Mouse (Mus musculus) heart, postnatal 0 days (tissue): ENCODE data around the gene Zcchc4. TPM values are rescaled to one million over a fixed set of nuclear protein-coding genes. Genes with fewer than 3 reads are reported as not detected.
"Not testable (repeated sequence)": the region's sequence is repeated elsewhere in the genome, so short reads cannot be mapped to it uniquely, and the experiment has no call there.

ENCODE experiments used
- ATAC-seq: fragments of 200-750 bp; cut with Nextera tagmentation; 2 replicates; pipeline ENCODE4 v1.8.0; 2017; ENCODE audit warnings: low read depth, moderate number of reproducible peaks, moderate library complexity; ENCODE audit not compliant: insufficient read depth
- DNase-seq: peaks from one replicate; pipeline ENCODE4 v3.0.0-alpha.2; 2016; ENCODE audit warnings: low spot score
- H3K27ac ChIP-seq: fragments of 300-500 bp; sonication (generic); 2 replicates; pipeline ENCODE4 v1.5.1; 2014; ENCODE audit warnings: low read depth, mild to moderate bottlenecking
- H3K27me3 ChIP-seq: fragments of 300-500 bp; sonication (generic); 2 replicates; pipeline ENCODE4 v1.6.1; 2014; ENCODE audit warnings: low read length, mixed read lengths; ENCODE audit not compliant: control insufficient read depth, insufficient read depth
- H3K36me3 ChIP-seq: fragments of 300-500 bp; sonication (generic); replicated peaks from 2 replicates; pipeline ENCODE4 v1.6.1; 2014; ENCODE audit warnings: low read length, mixed read lengths; ENCODE audit not compliant: control insufficient read depth, insufficient read depth
- H3K4me1 ChIP-seq: fragments of 300-500 bp; sonication (generic); 2 replicates; pipeline ENCODE4 v1.6.1; 2014; ENCODE audit warnings: antibody characterized with exemption; ENCODE audit not compliant: control insufficient read depth, insufficient read depth
- H3K4me2 ChIP-seq: fragments of 300-500 bp; sonication (generic); 2 replicates; pipeline ENCODE4 v1.6.1; 2014; ENCODE audit warnings: low read depth, mild to moderate bottlenecking, low read length, moderate library complexity
- H3K4me3 ChIP-seq: fragments of 300-500 bp; sonication (generic); 2 replicates; pipeline ENCODE4 v1.5.1; 2014; ENCODE audit warnings: low read depth, low read length
- H3K9ac ChIP-seq: fragments of 300-500 bp; sonication (generic); replicated peaks from 2 replicates; pipeline ENCODE4 v1.6.1; 2014; ENCODE audit warnings: low read depth, low read length, mixed read lengths
- H3K9me3 ChIP-seq: fragments of 300-500 bp; sonication (generic); replicated peaks from 2 replicates; pipeline ENCODE4 v1.6.1; 2016; ENCODE audit warnings: low read length; ENCODE audit not compliant: control insufficient read depth
- CTCF ChIP-seq: IDR thresholded peaks from 2 replicates; pipeline ENCODE4 v1.5.1; 2016; ENCODE audit warnings: antibody characterized with exemption, control low read depth, low read depth
- EP300 ChIP-seq: IDR thresholded peaks from 2 replicates; pipeline ENCODE4 v1.6.1; 2016; ENCODE audit warnings: antibody characterized with exemption, low read depth
- WGBS: fragments of 180-500 bp; shearing (Covaris S2); extraction: QIAGEN DNeasy Blood & Tissue Kit; methylation state at CpG from one replicate; pipeline ENCODE4 v1.1.7; 2014; 5-methylcytosine and 5-hydroxymethylcytosine counted together
- polyA plus RNA-seq: library from polyadenylated mRNA; unstranded; fragments of >200 nt; fragmentation: Nextera tagmentation; extraction: Ambion mirVana; gene quantifications from 2 replicates; pipeline ENCODE4 v1.2.1, GENCODE M21; 2015
- total RNA-seq: library from RNA; depleted of rRNA; stranded (reverse); fragments of >200 nt; gene quantifications from 2 replicates; pipeline ENCODE4 v1.2.3, GENCODE M21; 2014; ENCODE audit warnings: low replicate concordance

Gene Zcchc4
- total and polyA plus RNA-seq, 2 experiments from 2014 or later, result 7.4 to 7.8 TPM

DNA sequence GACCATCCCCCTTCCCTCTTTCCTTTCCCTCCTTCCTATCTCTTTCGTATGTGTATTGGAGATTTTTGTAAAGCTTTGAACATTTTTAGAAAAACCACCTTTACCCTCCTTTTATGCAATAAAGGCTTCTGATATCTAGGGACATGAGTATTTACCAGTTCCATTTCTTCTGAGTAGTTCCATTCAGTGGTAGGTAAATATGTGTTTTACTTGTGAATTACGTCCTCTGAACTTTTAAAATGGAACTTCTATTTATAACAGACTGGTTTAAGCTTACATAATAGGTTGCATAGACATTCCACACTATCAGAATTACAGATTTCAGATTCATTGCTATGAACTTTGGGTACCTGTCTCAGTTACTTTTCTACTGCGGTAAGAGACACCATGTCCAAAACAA, 19.9 kb upstream of the Zcchc4 start:
- Histone ChIP-seq H3K27me3 (no peaks in the 10 kb centered on the region), H3K4me1 (no peaks in the 10 kb centered on the region), H3K4me2 (no peak overlapping the region), H3K27ac (no peak overlapping the region), H3K9ac (no peak overlapping the region), H3K9me3 (no peaks in the 10 kb centered on the region), H3K4me3 (no peak overlapping the region), H3K36me3 (0 out of 2 replicates have a peak, but pooled peaks cover 13% of the 10 kb centered on the region)
- ATAC-seq, result no peak
- no peak for DNase-seq
- WGBS, result 93% methylated on average over 3 of the region's 3 CpGs
- TF ChIP-seq CTCF (no peak), EP300 (no peak)

DNA sequence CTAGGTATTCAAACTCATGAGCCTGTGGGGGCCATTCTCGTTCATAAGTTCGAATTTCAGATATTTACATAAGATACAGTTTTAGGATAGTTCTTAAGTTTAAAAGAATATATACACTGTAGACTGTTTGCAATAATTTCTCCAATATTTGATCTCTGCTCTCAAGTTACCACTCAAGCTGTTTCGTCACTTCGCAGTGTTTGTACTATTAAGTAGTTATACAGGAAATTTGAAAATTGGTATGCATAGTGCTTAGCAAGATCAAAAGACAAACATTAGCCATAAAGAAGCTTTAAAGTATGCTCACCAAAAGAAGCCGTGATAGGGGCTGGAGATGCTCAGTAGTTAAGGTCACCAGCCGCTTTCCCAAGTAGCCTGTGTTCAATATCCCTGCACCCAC, 19.2 kb upstream of the Zcchc4 start:
- Histone ChIP-seq H3K4me1 (no peaks in the 10 kb centered on the region), H3K27ac (no peak overlapping the region), H3K4me2 (no peak overlapping the region), H3K36me3 (0 out of 2 replicates have a peak, but pooled peaks cover 14% of the 10 kb centered on the region), H3K4me3 (no peak overlapping the region), H3K27me3 (no peaks in the 10 kb centered on the region), H3K9ac (no peak overlapping the region), H3K9me3 (no peaks in the 10 kb centered on the region)
- no peak for DNase-seq
- ATAC-seq, result no peak
- TF ChIP-seq EP300, result no peak
- no peak for TF ChIP-seq CTCF
- WGBS, result 90% methylated on average over 6 of the region's 6 CpGs

DNA sequence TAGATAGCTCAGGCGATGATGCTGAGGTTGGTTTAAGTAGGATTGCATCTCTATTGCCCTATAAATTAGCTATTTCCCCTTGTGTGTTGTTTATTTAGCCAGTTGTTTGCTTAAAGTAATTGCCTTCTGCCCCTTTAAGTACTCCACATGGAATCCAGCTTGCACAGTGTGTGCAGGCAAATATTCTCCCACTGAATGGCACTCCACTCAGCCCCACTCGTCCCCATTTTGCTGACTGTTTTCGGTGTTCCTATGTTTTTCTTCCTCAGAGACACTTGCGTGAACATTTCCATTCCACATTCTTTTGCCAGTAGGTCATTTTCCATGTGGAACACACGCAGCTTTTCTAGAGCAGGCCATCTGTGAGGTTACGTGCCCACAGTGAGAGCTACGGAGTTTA, 12.6 kb upstream of the Zcchc4 start:
- no peak for ATAC-seq
- TF ChIP-seq EP300 (no peak), CTCF (no peak)
- no peak for DNase-seq
- Histone ChIP-seq H3K36me3 (peaks cover 31% of the 10 kb centered on the region), H3K4me3 (no peak overlapping the region), H3K9ac (no peak overlapping the region), H3K27me3 (no peaks in the 10 kb centered on the region), H3K4me2 (no peak overlapping the region), H3K27ac (no peak overlapping the region), H3K4me1 (no peaks in the 10 kb centered on the region), H3K9me3 (no peaks in the 10 kb centered on the region)
- 75% methylated on average over 7 of the region's 7 CpGs for WGBS

DNA sequence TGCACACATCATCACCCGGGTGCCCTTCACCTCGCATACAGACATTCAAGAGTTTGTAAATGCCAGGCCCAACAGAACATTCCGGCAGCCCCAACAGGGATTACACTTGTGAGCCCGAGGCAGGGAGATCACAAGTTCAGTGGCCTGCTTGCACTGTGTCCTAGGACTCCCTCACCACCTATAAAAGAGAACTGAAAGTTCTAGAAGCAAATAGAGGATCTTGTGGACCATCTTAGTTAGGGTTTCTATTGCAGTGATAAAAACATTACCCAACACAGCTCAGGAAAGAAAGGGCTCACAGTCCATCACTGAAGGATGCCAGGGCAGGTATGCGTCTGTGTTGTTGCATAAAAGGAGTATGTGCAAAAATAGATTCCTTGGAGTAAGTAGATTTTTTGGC, 942 bp upstream of the Zcchc4 start:
- H3K4me2 ChIP-seq, result no peak overlapping the region
- no peak overlapping the region for H3K27ac ChIP-seq
- no peaks in the 10 kb centered on the region for H3K27me3 ChIP-seq
- DNase-seq, result no peak
- peaks cover 5% of the 10 kb centered on the region for H3K36me3 ChIP-seq
- no peaks in the 10 kb centered on the region for H3K4me1 ChIP-seq
- H3K9me3 ChIP-seq, result no peaks in the 10 kb centered on the region
- H3K9ac ChIP-seq, result no peak overlapping the region
- no peak for ATAC-seq
- no peak for TF ChIP-seq CTCF
- no peak for TF ChIP-seq EP300
- no peak overlapping the region for H3K4me3 ChIP-seq
- WGBS, result 75% methylated on average over 5 of the region's 5 CpGs

DNA sequence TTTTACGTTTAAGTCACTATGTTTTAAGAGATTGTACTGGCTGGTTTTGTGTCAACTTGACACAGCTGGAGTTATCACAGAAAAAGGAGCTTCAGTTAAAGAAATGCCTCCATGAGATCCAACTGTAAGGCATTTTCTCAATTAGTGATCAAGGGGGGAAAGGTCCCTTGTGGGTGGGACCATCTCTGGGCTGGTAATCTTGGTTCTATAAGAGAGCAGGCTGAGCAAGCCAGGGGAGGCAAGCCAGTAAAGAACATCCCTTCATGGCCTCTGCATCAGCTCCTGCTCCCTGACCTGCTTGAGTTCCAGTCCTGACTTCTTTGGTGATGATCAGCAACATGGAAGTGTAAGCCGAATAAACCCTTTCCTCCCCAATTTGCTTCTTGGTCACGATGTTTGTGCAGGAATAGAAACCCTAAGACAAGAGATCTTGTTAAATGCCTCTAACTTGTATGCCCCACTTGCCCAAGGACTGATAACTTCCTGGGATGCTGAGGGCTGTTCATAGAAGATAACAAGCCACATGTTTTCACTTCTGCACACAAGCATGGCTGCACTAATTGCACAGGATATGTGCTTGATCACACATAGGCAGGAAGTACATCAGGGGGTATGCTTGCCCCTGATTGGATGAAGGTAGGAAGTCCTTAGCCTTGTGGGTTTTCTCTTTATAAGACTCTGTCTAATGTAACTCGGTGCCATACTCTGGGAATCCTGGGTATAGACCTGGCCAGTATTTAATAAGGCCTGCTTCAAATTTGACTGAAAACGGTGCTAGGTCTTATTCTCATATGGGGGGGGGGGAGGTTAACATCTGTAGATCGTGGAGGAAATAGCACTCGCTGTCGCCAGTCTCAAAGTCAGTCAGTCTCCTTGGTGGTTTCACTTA, 1.5 kb downstream of the Zcchc4 start:
- not testable (repeated sequence) for H3K27ac ChIP-seq, H3K4me3 ChIP-seq, H3K9me3 ChIP-seq, H3K27me3 ChIP-seq, ATAC-seq, DNase-seq, H3K4me2 ChIP-seq, H3K4me1 ChIP-seq, H3K36me3 ChIP-seq, H3K9ac ChIP-seq
- 74% methylated on average over 8 of the region's 8 CpGs for WGBS
